Mouse (Mus musculus) MEL (cell line): Measurements from ENCODE around the gene Nubpl. TPM values are rescaled to one million over a fixed set of nuclear protein-coding genes. Genes with fewer than 3 reads are reported as not detected.

Experiments used
- DNase-seq: peaks from one replicate; pipeline ENCODE4 v3.0.0; 2011; ENCODE audit warnings: low read depth, low spot score
- H3K27ac ChIP-seq: 2 replicates; pipeline ENCODE4 v1.5.1; 2012; ENCODE audit warnings: low read depth, mild to moderate bottlenecking, control low read depth, low read length, moderate library complexity; ENCODE audit not compliant: control insufficient read depth
- H3K27me3 ChIP-seq, 2 experiments: fragments of 150-350 bp in 1 of 2; sonication (generic) in 1 of 2; 2 replicates each; pipeline ENCODE4 v1.6.1; 2012; ENCODE audit warnings: low read length in 2 of 2, mild to moderate bottlenecking in 2 of 2, improper control_type of control experiment in 1 of 2, moderate library complexity in 1 of 2; ENCODE audit not compliant: insufficient read depth in 2 of 2, control insufficient read depth in 1 of 2
- H3K36me3 ChIP-seq, 2 experiments: 2 replicates each; pipeline ENCODE4 v1.6.1; 2012 to 2014; ENCODE audit warnings: low read length in 2 of 2, improper control_type of control experiment in 1 of 2, inconsistent platforms in 1 of 2, mild to moderate bottlenecking in 1 of 2; ENCODE audit not compliant: insufficient read depth in 2 of 2, control insufficient read depth in 1 of 2
- H3K4me1 ChIP-seq, 2 experiments: fragments of 150-350 bp in 1 of 2; sonication (generic) in 1 of 2; 2 replicates each; pipeline ENCODE4 v1.6.1; 2012; ENCODE audit warnings: low read length in 2 of 2, improper control_type of control experiment in 1 of 2, mild to moderate bottlenecking in 1 of 2; ENCODE audit not compliant: insufficient read depth in 2 of 2, control insufficient read depth in 1 of 2
- H3K4me3 ChIP-seq, 2 experiments: fragments of 150-350 bp in 1 of 2; sonication (generic) in 1 of 2; 2 replicates each; pipeline ENCODE4 v1.5.1; 2012; ENCODE audit warnings: low read depth in 2 of 2, low read length in 2 of 2, mild to moderate bottlenecking in 2 of 2, moderate library complexity in 2 of 2, control low read depth in 1 of 2, improper control_type of control experiment in 1 of 2; ENCODE audit not compliant: control insufficient read depth in 1 of 2, insufficient read depth in 1 of 2
- H3K79me2 ChIP-seq: 2 replicates; pipeline ENCODE4 v1.6.1; 2012; ENCODE audit warnings: mild to moderate bottlenecking, low read length, moderate library complexity; ENCODE audit not compliant: control insufficient read depth, poor library complexity, insufficient read depth
- H3K9ac ChIP-seq: 2 replicates; pipeline ENCODE4 v1.6.1; 2012; ENCODE audit warnings: low read depth, mild to moderate bottlenecking, control low read depth, low read length, moderate library complexity; ENCODE audit not compliant: control insufficient read depth, poor library complexity, severe bottlenecking
- H3K9me3 ChIP-seq: fragments of 150-350 bp; sonication (generic); replicated peaks from 2 replicates; pipeline ENCODE4 v1.6.1; 2012; ENCODE audit warnings: mild to moderate bottlenecking, low read length, improper control_type of control experiment, moderate library complexity; ENCODE audit not compliant: insufficient read depth
- BHLHE40 ChIP-seq: IDR thresholded peaks from 2 replicates; pipeline ENCODE4 v1.6.1; 2012; ENCODE audit warnings: low read depth, mild to moderate bottlenecking, inconsistent platforms, low read length, improper control_type of control experiment, borderline replicate concordance
- CHD1 ChIP-seq: IDR thresholded peaks from 2 replicates; pipeline ENCODE4 v1.6.1; 2012; ENCODE audit warnings: low read depth, mild to moderate bottlenecking, inconsistent platforms, low read length, improper control_type of control experiment
- CTCF ChIP-seq, 3 experiments: IDR thresholded peaks in 2 of 3; conservative IDR thresholded peaks in 1 of 3; 2 replicates each; pipeline ENCODE4 v1.5.1; 2011 to 2012; ENCODE audit warnings: low read length in 3 of 3, low read depth in 2 of 3, mild to moderate bottlenecking in 2 of 3, improper control_type of control experiment in 1 of 3, inconsistent platforms in 1 of 3, mixed read lengths in 1 of 3, moderate library complexity in 1 of 3; ENCODE audit not compliant: control insufficient read depth in 1 of 3, insufficient read depth in 1 of 3, poor library complexity in 1 of 3, severe bottlenecking in 1 of 3
- E2F4 ChIP-seq: IDR thresholded peaks from 2 replicates; pipeline ENCODE4 v1.6.1; 2011; ENCODE audit warnings: low read depth, low read length, improper control_type of control experiment, borderline replicate concordance
- EP300 ChIP-seq, 2 experiments: IDR thresholded peaks; 2 replicates each; pipeline ENCODE4 v1.6.1; 2011; ENCODE audit warnings: improper control_type of control experiment in 2 of 2, low read length in 2 of 2, low read depth in 1 of 2, mild to moderate bottlenecking in 1 of 2
- ETS1 ChIP-seq: IDR thresholded peaks from 2 replicates; pipeline ENCODE4 v1.6.1; 2012; ENCODE audit warnings: low read depth, mild to moderate bottlenecking, inconsistent platforms, low read length, improper control_type of control experiment, moderate library complexity
- GATA1 ChIP-seq: IDR thresholded peaks from 2 replicates; pipeline ENCODE4 v1.6.1; 2011; ENCODE audit warnings: low read depth, low read length, improper control_type of control experiment
- HCFC1 ChIP-seq: IDR thresholded peaks from 2 replicates; pipeline ENCODE4 v1.6.1; 2012; ENCODE audit warnings: low read depth, mild to moderate bottlenecking, inconsistent platforms, low read length, improper control_type of control experiment, moderate library complexity
- JUND ChIP-seq: IDR thresholded peaks from 2 replicates; pipeline ENCODE4 v1.6.1; 2011; ENCODE audit warnings: low read depth, mild to moderate bottlenecking, improper control_type of control experiment, low read length
- KAT2A ChIP-seq: conservative IDR thresholded peaks from 2 replicates; pipeline ENCODE4 v1.6.1; 2012; ENCODE audit warnings: low read depth, low read length, improper control_type of control experiment, inconsistent platforms
- MAX ChIP-seq: IDR thresholded peaks from 2 replicates; pipeline ENCODE4 v1.6.1; 2011; ENCODE audit warnings: low read length, improper control_type of control experiment
- MEF2A ChIP-seq: IDR thresholded peaks from 2 replicates; pipeline ENCODE4 v1.6.1; 2014; ENCODE audit warnings: low read depth, mild to moderate bottlenecking, inconsistent platforms, low read length, improper control_type of control experiment; ENCODE audit not compliant: poor library complexity, insufficient replicate concordance, severe bottlenecking; ENCODE audit errors: extremely low read depth
- MXI1 ChIP-seq: IDR thresholded peaks from 2 replicates; pipeline ENCODE4 v1.6.1; 2011; ENCODE audit warnings: mild to moderate bottlenecking, low read depth, low read length, improper control_type of control experiment
- MYB ChIP-seq: IDR thresholded peaks from 2 replicates; pipeline ENCODE4 v1.6.1; 2011; ENCODE audit warnings: mild to moderate bottlenecking, low read depth, low read length, improper control_type of control experiment
- NELFE ChIP-seq: IDR thresholded peaks from 2 replicates; pipeline ENCODE4 v1.6.1; 2011; ENCODE audit warnings: low read depth, low read length, improper control_type of control experiment
- NRF1 ChIP-seq: IDR thresholded peaks from 2 replicates; pipeline ENCODE4 v1.6.1; 2014; ENCODE audit warnings: low read depth, mild to moderate bottlenecking, inconsistent platforms, low read length, improper control_type of control experiment, moderate library complexity; ENCODE audit not compliant: poor library complexity, insufficient read depth, severe bottlenecking
- POLR2A ChIP-seq, 2 experiments: IDR thresholded peaks; 2 replicates each; pipeline ENCODE4 v1.6.1; 2011 to 2012; ENCODE audit warnings: low read length in 2 of 2, mild to moderate bottlenecking in 2 of 2, control low read depth in 1 of 2, improper control_type of control experiment in 1 of 2, low read depth in 1 of 2, moderate library complexity in 1 of 2; ENCODE audit not compliant: control insufficient read depth in 1 of 2, insufficient read depth in 1 of 2, poor library complexity in 1 of 2
- POLR2AphosphoS2 ChIP-seq: IDR thresholded peaks from 2 replicates; pipeline ENCODE4 v1.6.1; 2011; ENCODE audit warnings: low read length, improper control_type of control experiment
- POLR2AphosphoS5 ChIP-seq: IDR thresholded peaks from 2 replicates; pipeline ENCODE4 v1.6.1; 2012; ENCODE audit warnings: low read depth, borderline replicate concordance, mild to moderate bottlenecking, inconsistent platforms, low read length, moderate library complexity, mixed read lengths
- RCOR1 ChIP-seq: IDR thresholded peaks from 2 replicates; pipeline ENCODE4 v1.6.1; 2012; ENCODE audit warnings: low read depth, mild to moderate bottlenecking, inconsistent platforms, low read length, improper control_type of control experiment
- SIN3A ChIP-seq: IDR thresholded peaks from 2 replicates; pipeline ENCODE4 v1.6.1; 2012; ENCODE audit warnings: low read length, improper control_type of control experiment, inconsistent platforms
- SMC3 ChIP-seq: IDR thresholded peaks from 2 replicates; pipeline ENCODE4 v1.6.1; 2011; ENCODE audit warnings: low read depth, low read length, improper control_type of control experiment
- TAL1 ChIP-seq: IDR thresholded peaks from 2 replicates; pipeline ENCODE4 v1.6.1; 2012; ENCODE audit warnings: mild to moderate bottlenecking, inconsistent platforms, low read length, moderate library complexity, mixed read lengths
- TCF12 ChIP-seq: IDR thresholded peaks from 2 replicates; pipeline ENCODE4 v1.6.1; 2014; ENCODE audit warnings: low read depth, mild to moderate bottlenecking, inconsistent platforms, low read length, improper control_type of control experiment, moderate library complexity
- UBTF ChIP-seq: IDR thresholded peaks from 2 replicates; pipeline ENCODE4 v1.6.1; 2012; ENCODE audit warnings: low read depth, mild to moderate bottlenecking, inconsistent platforms, low read length, improper control_type of control experiment, moderate library complexity, borderline replicate concordance; ENCODE audit not compliant: insufficient read depth
- USF1 ChIP-seq: IDR thresholded peaks from 2 replicates; pipeline ENCODE4 v1.6.1; 2014; ENCODE audit warnings: low read depth, mild to moderate bottlenecking, inconsistent platforms, low read length, improper control_type of control experiment, moderate library complexity
- USF2 ChIP-seq, 2 experiments: IDR thresholded peaks; 2 replicates each; pipeline ENCODE4 v1.6.1; 2011 to 2012; ENCODE audit warnings: improper control_type of control experiment in 2 of 2, low read length in 2 of 2, borderline replicate concordance in 1 of 2, inconsistent platforms in 1 of 2, low read depth in 1 of 2, mild to moderate bottlenecking in 1 of 2; ENCODE audit not compliant: insufficient read depth in 1 of 2
- ZC3H11A ChIP-seq: IDR thresholded peaks from 2 replicates; pipeline ENCODE4 v1.6.1; 2012; ENCODE audit warnings: low read depth, mild to moderate bottlenecking, inconsistent platforms, low read length, improper control_type of control experiment
- ZKSCAN1 ChIP-seq: IDR thresholded peaks from 2 replicates; pipeline ENCODE4 v1.6.1; 2012; ENCODE audit warnings: low read depth, mild to moderate bottlenecking, inconsistent platforms, low read length, improper control_type of control experiment, moderate library complexity
- ZNF384 ChIP-seq: IDR thresholded peaks from 2 replicates; pipeline ENCODE4 v1.6.1; 2012; ENCODE audit warnings: low read depth, mild to moderate bottlenecking, inconsistent platforms, low read length, improper control_type of control experiment
- polyA plus RNA-seq, 2 experiments: library from polyadenylated mRNA; stranded (reverse) in 1 of 2; unstranded in 1 of 2; fragments of >175 nt in 1 of 2; fragments of >200 nt in 1 of 2; gene quantifications; 2 replicates each; pipeline versions ENCODE4 v1.2.1 to v1.2.4; 2012; ENCODE audit warnings: low replicate concordance in 2 of 2, low read depth in 1 of 2; ENCODE audit not compliant: insufficient read length in 2 of 2, insufficient read depth in 1 of 2, missing spikeins in 1 of 2
- total RNA-seq: library from RNA; depleted of rRNA; stranded (reverse); fragments of 300-350 nt; gene quantifications from 2 replicates; pipeline ENCODE4 v1.2.3, GENCODE M21; 2012

The Nubpl gene
- total and polyA plus RNA-seq, 3 experiments: 4.7 to 5.2 TPM; not detected in 1

GRCm38 (mm10) chr12:52146639-52147038 lies 49.1 kb downstream of the Nubpl start (continued):
- TF ChIP-seq MEF2A (no peak), ETS1 (peak; percentile 69), POLR2AphosphoS5 (no peak), HCFC1 (no peak), RCOR1 (peak; percentile 81), POLR2AphosphoS2 (no peak), ZC3H11A (no peak), NRF1 (no peak), SMC3 (no peak), ZNF384 (no peak)

GRCm38 (mm10) chr12:52149448-52149847 lies 51.9 kb downstream of the Nubpl start:
- H3K27ac ChIP-seq: no peak overlapping the region
- no peak overlapping the region for H3K9ac ChIP-seq
- H3K4me1 ChIP-seq: peaks cover 10 to 28% of the 10 kb centered on the region in 2 experiments
- H3K79me2 ChIP-seq: no peaks in the 10 kb centered on the region
- H3K9me3 ChIP-seq: no peaks in the 10 kb centered on the region
- TF ChIP-seq TCF12 (peak; percentile 58; the same call in 1 of the 2 replicates), USF2 (IDR thresholded peaks at IDR 0.05; ENCODE audit: borderline replicate concordance in 1 of 2, insufficient read depth in 1 of 2, low read depth in 1 of 2, low read length in 2 of 2) (peak in 1 of 2 experiments; percentile 68; a peak in 2 of 4 replicates), ZKSCAN1 (no peak), NELFE (no peak), MXI1 (no peak), MAX (peak; percentile 68; the same call in 1 of the 2 replicates), HCFC1 (no peak), POLR2AphosphoS5 (no peak), ETS1 (peak; percentile 56), SMC3 (no peak), CHD1 (no peak), KAT2A (no peak), BHLHE40 (peak; percentile 56; the same call in 1 of the 2 replicates), NRF1 (no peak), USF1 (peak; percentile 92), TAL1 (no peak), UBTF (no peak), CTCF (IDR thresholded peaks at IDR 0.05 in 2 of 3, conservative IDR thresholded peaks at IDR 0.05 in 1 of 3; ENCODE audit: control insufficient read depth in 1 of 3, insufficient read depth in 1 of 3, low read depth in 2 of 3, low read length in 3 of 3, poor library complexity in 1 of 3, severe bottlenecking in 1 of 3) (no peak), ZNF384 (no peak), GATA1 (peak; percentile 53), E2F4 (no peak), EP300 (IDR thresholded peaks at IDR 0.05; ENCODE audit: low read depth in 1 of 2, low read length in 2 of 2) (peak; percentile 30 to 75; a peak in 3 of 4 replicates), JUND (no peak), MEF2A (no peak), POLR2A (IDR thresholded peaks at IDR 0.05; ENCODE audit: control insufficient read depth in 1 of 2, insufficient read depth in 1 of 2, low read depth in 1 of 2, low read length in 2 of 2, poor library complexity in 1 of 2) (no peak), MYB (no peak), SIN3A (no peak)
- H3K4me3 ChIP-seq: no peak overlapping the region
- DNase-seq: peak; percentile 44
- H3K36me3 ChIP-seq: peaks cover 0 to 24% of the 10 kb centered on the region in 2 experiments; a peak in 2 of 4 replicates
- H3K27me3 ChIP-seq: no peaks in the 10 kb centered on the region
